Mouse (Mus musculus): ENCODE data around the gene Mboat2. TPM values are rescaled to one million over a fixed set of nuclear protein-coding genes. Genes with fewer than 3 reads are reported as not detected.
A peak's percentile ranks its signal among the peaks of the same experiment; 100 is the strongest.

Gene Mboat2
- polyA plus RNA-seq, 1 experiment from 2014 or later, result 45.1 TPM

GRCm38 (mm10) chr12:24886800-24887199, 56.1 kb downstream of the Mboat2 start:
- no peak overlapping the region for H3K4me2 ChIP-seq (replicated peaks; ENCODE audit: low read depth, low read length)
- H3K36me3 ChIP-seq (ENCODE audit: control insufficient read depth, insufficient read depth, low read length), result peaks cover 17% of the 10 kb centered on the region; the same call in 1 of the 2 replicates
- ATAC-seq (ENCODE audit: low FRiP score, low TSS enrichment), result no peak

GRCm38 (mm10) chr12:24889371-24890051, 58.8 kb downstream of the Mboat2 start:
- H3K4me1 ChIP-seq (ENCODE audit: control insufficient read depth, insufficient read depth, low read length), result peaks cover 9% of the 10 kb centered on the region; the same call in 1 of the 2 replicates
- H3K4me2 ChIP-seq (replicated peaks; ENCODE audit: low read depth, low read length), result no peak overlapping the region
- no peak overlapping the region for H3K4me3 ChIP-seq (ENCODE audit: low read length)
- peak; percentile 44; the same call in 1 of the 2 replicates for ATAC-seq (ENCODE audit: low FRiP score, low TSS enrichment)
- H3K27ac ChIP-seq (ENCODE audit: low read depth, low read length), result no peak overlapping the region
- no peak overlapping the region for H3K9ac ChIP-seq (ENCODE audit: low read depth, low read length)
- no peaks in the 10 kb centered on the region for H3K27me3 ChIP-seq (ENCODE audit: control insufficient read depth, insufficient read depth, low read length)
- 0 out of 2 replicates have a peak, but pooled peaks cover 10% of the 10 kb centered on the region for H3K36me3 ChIP-seq (ENCODE audit: control insufficient read depth, insufficient read depth, low read length)
- no peaks in the 10 kb centered on the region for H3K9me3 ChIP-seq (ENCODE audit: control insufficient read depth, low read length)
- WGBS, result 82% methylated on average over 7 of the region's 7 CpGs

More at GRCm38 (mm10) chr12:24886800-24887199, 56.1 kb downstream of the Mboat2 start:
- H3K27ac ChIP-seq (ENCODE audit: low read depth, low read length), result no peak overlapping the region
- H3K4me1 ChIP-seq (ENCODE audit: control insufficient read depth, insufficient read depth, low read length), result no peaks in the 10 kb centered on the region
- no peak overlapping the region for H3K9ac ChIP-seq (ENCODE audit: low read depth, low read length)
- H3K9me3 ChIP-seq (ENCODE audit: control insufficient read depth, low read length), result no peaks in the 10 kb centered on the region
- H3K4me3 ChIP-seq (ENCODE audit: low read length), result no peak overlapping the region
- H3K27me3 ChIP-seq (ENCODE audit: control insufficient read depth, insufficient read depth, low read length), result no peaks in the 10 kb centered on the region

GRCm38 (mm10) chr12:24890158-24890557, 59.5 kb downstream of the Mboat2 start:
- Histone ChIP-seq H3K27me3 (ENCODE audit: control insufficient read depth, insufficient read depth, low read length) (no peaks in the 10 kb centered on the region), H3K9me3 (ENCODE audit: control insufficient read depth, low read length) (no peaks in the 10 kb centered on the region), H3K4me1 (ENCODE audit: control insufficient read depth, insufficient read depth, low read length) (peaks cover 9% of the 10 kb centered on the region; the same call in 1 of the 2 replicates), H3K36me3 (ENCODE audit: control insufficient read depth, insufficient read depth, low read length) (0 out of 2 replicates have a peak, but pooled peaks cover 6% of the 10 kb centered on the region), H3K4me3 (ENCODE audit: low read length) (no peak overlapping the region), H3K27ac (ENCODE audit: low read depth, low read length) (no peak overlapping the region), H3K9ac (ENCODE audit: low read depth, low read length) (no peak overlapping the region), H3K4me2 (replicated peaks; ENCODE audit: low read depth, low read length) (no peak overlapping the region)
- WGBS, result 100% methylated on average over 2 of the region's 2 CpGs
- no peak for ATAC-seq (ENCODE audit: low FRiP score, low TSS enrichment)

- ATAC-seq (ENCODE audit: low FRiP score, low TSS enrichment), result no peak
- no peaks in the 10 kb centered on the region for H3K9me3 ChIP-seq (ENCODE audit: control insufficient read depth, low read length)
- H3K4me3 ChIP-seq (ENCODE audit: low read length), result no peak overlapping the region
- no peak overlapping the region for H3K9ac ChIP-seq (ENCODE audit: low read depth, low read length)
- H3K4me2 ChIP-seq (replicated peaks; ENCODE audit: low read depth, low read length), result no peak overlapping the region
- peaks cover 9% of the 10 kb centered on the region; the same call in 1 of the 2 replicates for H3K4me1 ChIP-seq (ENCODE audit: control insufficient read depth, insufficient read depth, low read length)
- WGBS, result 86% methylated on average over 8 of the region's 8 CpGs
- H3K27me3 ChIP-seq (ENCODE audit: control insufficient read depth, insufficient read depth, low read length), result no peaks in the 10 kb centered on the region
- no peak overlapping the region for H3K27ac ChIP-seq (ENCODE audit: low read depth, low read length)
- 0 out of 2 replicates have a peak, but pooled peaks cover 6% of the 10 kb centered on the region for H3K36me3 ChIP-seq (ENCODE audit: control insufficient read depth, insufficient read depth, low read length)
These were observed 60.2 kb downstream of the Mboat2 start for GRCm38 (mm10) chr12:24890684-24891459.

- H3K9ac ChIP-seq (ENCODE audit: low read depth, low read length), result no peak overlapping the region
- no peaks in the 10 kb centered on the region for H3K27me3 ChIP-seq (ENCODE audit: control insufficient read depth, insufficient read depth, low read length)
- no peaks in the 10 kb centered on the region for H3K9me3 ChIP-seq (ENCODE audit: control insufficient read depth, low read length)
- peaks cover 15% of the 10 kb centered on the region; the same call in 1 of the 2 replicates for H3K4me1 ChIP-seq (ENCODE audit: control insufficient read depth, insufficient read depth, low read length)
- ATAC-seq (ENCODE audit: low FRiP score, low TSS enrichment), result no peak
- 83% methylated on average over 4 of the region's 4 CpGs for WGBS
- H3K4me2 ChIP-seq (replicated peaks; ENCODE audit: low read depth, low read length), result no peak overlapping the region
- no peak overlapping the region for H3K27ac ChIP-seq (ENCODE audit: low read depth, low read length)
- no peak overlapping the region for H3K4me3 ChIP-seq (ENCODE audit: low read length)
- H3K36me3 ChIP-seq (ENCODE audit: control insufficient read depth, insufficient read depth, low read length), result 0 out of 2 replicates have a peak, but pooled peaks cover 6% of the 10 kb centered on the region
These were observed 61.9 kb downstream of the Mboat2 start for GRCm38 (mm10) chr12:24892536-24892935.

GRCm38 (mm10) chr12:24893777-24894468, 63.2 kb downstream of the Mboat2 start:
- Histone ChIP-seq H3K4me3 (ENCODE audit: low read length) (no peak overlapping the region), H3K36me3 (ENCODE audit: control insufficient read depth, insufficient read depth, low read length) (0 out of 2 replicates have a peak, but pooled peaks cover 6% of the 10 kb centered on the region), H3K9ac (ENCODE audit: low read depth, low read length) (no peak overlapping the region), H3K27ac (ENCODE audit: low read depth, low read length) (peak overlapping the region; percentile 18; the same call in 1 of the 2 replicates), H3K4me1 (ENCODE audit: control insufficient read depth, insufficient read depth, low read length) (peaks cover 23% of the 10 kb centered on the region; the same call in 1 of the 2 replicates), H3K27me3 (ENCODE audit: control insufficient read depth, insufficient read depth, low read length) (no peaks in the 10 kb centered on the region), H3K9me3 (ENCODE audit: control insufficient read depth, low read length) (no peaks in the 10 kb centered on the region), H3K4me2 (replicated peaks; ENCODE audit: low read depth, low read length) (no peak overlapping the region)
- ATAC-seq (ENCODE audit: low FRiP score, low TSS enrichment), result peak; percentile 78
- 34% methylated on average over 10 of the region's 10 CpGs for WGBS

GRCm38 (mm10) chr12:24895352-24895751, 64.7 kb downstream of the Mboat2 start:
- H3K4me3 ChIP-seq (ENCODE audit: low read length), result no peak overlapping the region
- 87% methylated on average over 5 of the region's 5 CpGs for WGBS
- no peak overlapping the region for H3K27ac ChIP-seq (ENCODE audit: low read depth, low read length)
- ATAC-seq (ENCODE audit: low FRiP score, low TSS enrichment), result no peak
- no peaks in the 10 kb centered on the region for H3K9me3 ChIP-seq (ENCODE audit: control insufficient read depth, low read length)
- H3K9ac ChIP-seq (ENCODE audit: low read depth, low read length), result no peak overlapping the region
- peaks cover 23% of the 10 kb centered on the region; the same call in 1 of the 2 replicates for H3K4me1 ChIP-seq (ENCODE audit: control insufficient read depth, insufficient read depth, low read length)
- H3K4me2 ChIP-seq (replicated peaks; ENCODE audit: low read depth, low read length), result no peak overlapping the region
- H3K36me3 ChIP-seq (ENCODE audit: control insufficient read depth, insufficient read depth, low read length), result 0 out of 2 replicates have a peak, but pooled peaks cover 2% of the 10 kb centered on the region
- H3K27me3 ChIP-seq (ENCODE audit: control insufficient read depth, insufficient read depth, low read length), result no peaks in the 10 kb centered on the region

- no peak overlapping the region for H3K9ac ChIP-seq (ENCODE audit: low read depth, low read length)
- H3K4me3 ChIP-seq (ENCODE audit: low read length), result no peak overlapping the region
- no peaks in the 10 kb centered on the region for H3K27me3 ChIP-seq (ENCODE audit: control insufficient read depth, insufficient read depth, low read length)
- peak overlapping the region; percentile 59 for H3K27ac ChIP-seq (ENCODE audit: low read depth, low read length)
- no peak overlapping the region for H3K4me2 ChIP-seq (replicated peaks; ENCODE audit: low read depth, low read length)
- H3K4me1 ChIP-seq (ENCODE audit: control insufficient read depth, insufficient read depth, low read length), result peaks cover 23% of the 10 kb centered on the region; the same call in 1 of the 2 replicates
- peaks cover 5% of the 10 kb centered on the region; the same call in 1 of the 2 replicates for H3K36me3 ChIP-seq (ENCODE audit: control insufficient read depth, insufficient read depth, low read length)
- no peaks in the 10 kb centered on the region for H3K9me3 ChIP-seq (ENCODE audit: control insufficient read depth, low read length)
- 59% methylated on average over 4 of the region's 4 CpGs for WGBS
- ATAC-seq (ENCODE audit: low FRiP score, low TSS enrichment), result no peak
These were observed 66.7 kb downstream of the Mboat2 start for GRCm38 (mm10) chr12:24897354-24897753.

All from kidney, embryonic 14.5 days (tissue).